Mouse (Mus musculus) hindbrain, embryonic 16.5 days (tissue): ENCODE data around the gene Pla2g4e. TPM values are rescaled to one million over a fixed set of nuclear protein-coding genes. Genes with fewer than 3 reads are reported as not detected.

ENCODE experiments used
- ATAC-seq: fragments of 200-750 bp; cut with Nextera tagmentation; 2 replicates; pipeline ENCODE4 v1.8.0; 2017; ENCODE audit warnings: moderate TSS enrichment, moderate library complexity
- H3K27ac ChIP-seq: fragments of 300-500 bp; sonication (generic); 2 replicates; pipeline ENCODE4 v1.5.1; 2014; ENCODE audit warnings: low read depth, mild to moderate bottlenecking, control low read depth, low read length, moderate library complexity
- H3K27me3 ChIP-seq: fragments of 300-500 bp; sonication (generic); replicated peaks from 2 replicates; pipeline ENCODE4 v1.6.1; 2014; ENCODE audit warnings: low read length; ENCODE audit not compliant: control insufficient read depth, insufficient read depth
- H3K36me3 ChIP-seq: fragments of 300-500 bp; sonication (generic); 2 replicates; pipeline ENCODE4 v1.6.1; 2014; ENCODE audit warnings: mild to moderate bottlenecking, low read length, moderate library complexity, mixed read lengths; ENCODE audit not compliant: control insufficient read depth, insufficient read depth
- H3K4me1 ChIP-seq: fragments of 300-500 bp; sonication (generic); 2 replicates; pipeline ENCODE4 v1.6.1; 2014; ENCODE audit warnings: low read depth, low read length; ENCODE audit not compliant: control insufficient read depth, insufficient read depth
- H3K4me2 ChIP-seq: fragments of 300-500 bp; sonication (generic); 2 replicates; pipeline ENCODE4 v1.6.1; 2014; ENCODE audit warnings: mild to moderate bottlenecking, low read length, control low read depth, moderate library complexity
- H3K4me3 ChIP-seq: fragments of 300-500 bp; sonication (generic); 2 replicates; pipeline ENCODE4 v1.5.1; 2014; ENCODE audit warnings: mild to moderate bottlenecking, low read length, control low read depth, moderate library complexity
- H3K9ac ChIP-seq: fragments of 300-500 bp; sonication (generic); 2 replicates; pipeline ENCODE4 v1.6.1; 2014; ENCODE audit warnings: low read depth, mild to moderate bottlenecking, control low read depth, low read length, moderate library complexity
- H3K9me3 ChIP-seq: fragments of 300-500 bp; sonication (generic); 2 replicates; pipeline ENCODE4 v1.6.1; 2014; ENCODE audit warnings: mild to moderate bottlenecking, low read length, moderate library complexity; ENCODE audit not compliant: control insufficient read depth
- WGBS: fragments of 180-500 bp; shearing (Covaris S2); extraction: QIAGEN DNeasy Blood & Tissue Kit; methylation state at CpG from one replicate; pipeline ENCODE4 v1.1.7; 2014; 5-methylcytosine and 5-hydroxymethylcytosine counted together
- polyA plus RNA-seq: library from polyadenylated mRNA; unstranded; fragments of >200 nt; fragmentation: Nextera tagmentation; extraction: Ambion mirVana; gene quantifications from 2 replicates; pipeline ENCODE4 v1.2.1, GENCODE M21; 2015

Pla2g4e gene
- polyA plus RNA-seq, 1 experiment from 2014 or later, result 5.7 TPM

DNA sequence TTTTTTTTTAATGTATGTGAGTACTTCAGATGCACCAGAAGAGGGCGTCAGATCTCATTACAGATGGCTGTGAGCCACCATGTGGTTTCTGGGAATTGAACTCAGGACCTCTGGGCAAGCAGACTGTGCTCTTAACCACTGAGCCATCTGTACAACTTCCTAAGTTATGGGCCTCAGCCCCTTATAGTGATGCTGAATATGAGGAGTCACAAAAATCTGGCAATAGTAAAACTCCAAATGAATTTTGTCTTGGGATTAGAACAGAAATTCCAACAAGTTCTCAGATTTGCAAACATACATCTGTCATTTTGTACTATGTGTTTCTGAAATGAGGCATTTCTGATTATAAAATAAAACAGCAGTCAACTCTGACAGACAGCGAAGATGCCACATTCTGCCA lies 33.7 kb downstream of the Pla2g4e start:
- Histone ChIP-seq H3K9ac (no peak overlapping the region), H3K27me3 (no peaks in the 10 kb centered on the region), H3K9me3 (no peaks in the 10 kb centered on the region), H3K4me2 (no peak overlapping the region), H3K27ac (no peak overlapping the region), H3K4me1 (no peaks in the 10 kb centered on the region), H3K4me3 (no peak overlapping the region), H3K36me3 (no peaks in the 10 kb centered on the region)
- ATAC-seq, result no peak
- 69% methylated on average over 2 of the region's 2 CpGs for WGBS

DNA sequence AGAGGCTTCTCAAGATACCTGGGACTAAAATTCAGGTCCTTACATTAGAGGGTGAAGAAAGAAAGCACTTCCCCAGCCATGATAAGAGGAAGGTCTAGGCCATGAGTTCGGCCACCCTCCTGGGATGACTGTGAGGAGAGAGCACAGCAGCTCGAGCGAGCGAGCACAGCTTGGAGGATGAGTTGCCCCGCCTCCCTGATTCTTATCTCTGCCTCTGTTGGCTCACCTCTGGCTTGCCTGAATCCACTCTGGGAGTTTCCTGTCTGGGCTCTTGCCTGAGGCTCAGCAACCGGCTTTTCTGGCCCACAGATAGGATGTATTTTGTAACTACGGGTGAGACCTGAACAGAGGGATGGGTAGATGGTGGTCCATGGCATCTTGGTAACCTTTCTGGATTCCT lies 37.2 kb downstream of the Pla2g4e start:
- no peak overlapping the region for H3K27ac ChIP-seq
- WGBS, result 78% methylated on average over 7 of the region's 7 CpGs
- ATAC-seq, result no peak
- H3K27me3 ChIP-seq, result no peaks in the 10 kb centered on the region
- no peaks in the 10 kb centered on the region for H3K9me3 ChIP-seq
- H3K36me3 ChIP-seq, result no peaks in the 10 kb centered on the region
- H3K4me3 ChIP-seq, result no peak overlapping the region
- no peak overlapping the region for H3K9ac ChIP-seq
- no peaks in the 10 kb centered on the region for H3K4me1 ChIP-seq
- no peak overlapping the region for H3K4me2 ChIP-seq

- 88% methylated on average over 6 of the region's 6 CpGs for WGBS
These were observed 38.1 kb downstream of the Pla2g4e start for GRCm38 (mm10) chr2:120207028-120207427.

DNA sequence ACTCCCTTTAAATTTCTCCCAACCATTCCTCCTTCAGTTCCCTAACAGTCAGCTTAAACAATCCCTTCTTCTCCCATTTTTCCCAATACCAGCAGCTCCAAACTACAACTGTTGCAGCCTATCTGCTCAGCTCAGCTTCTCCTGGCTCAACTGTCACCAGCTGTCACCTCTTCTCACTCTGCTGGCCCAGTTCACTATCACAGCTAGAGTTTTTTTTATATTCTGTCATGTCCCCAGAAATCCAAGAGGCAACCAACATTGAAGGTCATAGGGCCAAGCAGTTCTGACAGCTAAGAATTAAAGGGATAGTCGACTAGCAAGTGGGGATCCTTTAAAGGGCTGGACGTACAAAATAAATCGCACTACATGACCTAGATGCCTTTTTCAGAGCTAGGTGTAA lies 41.4 kb downstream of the Pla2g4e start:
- H3K27ac ChIP-seq, result no peak overlapping the region
- 63% methylated on average over 3 of the region's 3 CpGs for WGBS
- H3K36me3 ChIP-seq, result no peaks in the 10 kb centered on the region
- H3K27me3 ChIP-seq, result no peaks in the 10 kb centered on the region
- H3K9ac ChIP-seq, result no peak overlapping the region
- no peaks in the 10 kb centered on the region for H3K9me3 ChIP-seq
- ATAC-seq, result no peak
- H3K4me3 ChIP-seq, result no peak overlapping the region
- H3K4me2 ChIP-seq, result no peak overlapping the region
- H3K4me1 ChIP-seq, result no peaks in the 10 kb centered on the region

More at GRCm38 (mm10) chr2:120207028-120207427, 38.1 kb downstream of the Pla2g4e start:
- H3K4me3 ChIP-seq, result no peak overlapping the region
- no peaks in the 10 kb centered on the region for H3K36me3 ChIP-seq
- H3K4me2 ChIP-seq, result no peak overlapping the region
- H3K9me3 ChIP-seq, result no peaks in the 10 kb centered on the region
- no peak overlapping the region for H3K27ac ChIP-seq
- no peaks in the 10 kb centered on the region for H3K27me3 ChIP-seq
- ATAC-seq, result no peak
- no peaks in the 10 kb centered on the region for H3K4me1 ChIP-seq
- H3K9ac ChIP-seq, result no peak overlapping the region

- Histone ChIP-seq H3K9ac (no peak overlapping the region), H3K27me3 (no peaks in the 10 kb centered on the region), H3K36me3 (no peaks in the 10 kb centered on the region), H3K9me3 (no peaks in the 10 kb centered on the region; the same call in 1 of the 2 replicates), H3K27ac (no peak overlapping the region), H3K4me2 (no peak overlapping the region), H3K4me1 (no peaks in the 10 kb centered on the region), H3K4me3 (no peak overlapping the region)
- no peak for ATAC-seq
- WGBS, result 54% methylated on average over 7 of the region's 7 CpGs
These were observed 45.1 kb downstream of the Pla2g4e start for GRCm38 (mm10) chr2:120200077-120200476.

- H3K9me3 ChIP-seq, result no peaks in the 10 kb centered on the region
- no peak overlapping the region for H3K4me2 ChIP-seq
- H3K27me3 ChIP-seq, result no peaks in the 10 kb centered on the region
- no peaks in the 10 kb centered on the region for H3K4me1 ChIP-seq
- H3K36me3 ChIP-seq, result no peaks in the 10 kb centered on the region
- H3K4me3 ChIP-seq, result no peak overlapping the region
- no peak for ATAC-seq
- no peak overlapping the region for H3K27ac ChIP-seq
- 92% methylated on average over 4 of the region's 4 CpGs for WGBS
- H3K9ac ChIP-seq, result no peak overlapping the region
These were observed 57.0 kb downstream of the Pla2g4e start for GRCm38 (mm10) chr2:120188174-120188573.

DNA sequence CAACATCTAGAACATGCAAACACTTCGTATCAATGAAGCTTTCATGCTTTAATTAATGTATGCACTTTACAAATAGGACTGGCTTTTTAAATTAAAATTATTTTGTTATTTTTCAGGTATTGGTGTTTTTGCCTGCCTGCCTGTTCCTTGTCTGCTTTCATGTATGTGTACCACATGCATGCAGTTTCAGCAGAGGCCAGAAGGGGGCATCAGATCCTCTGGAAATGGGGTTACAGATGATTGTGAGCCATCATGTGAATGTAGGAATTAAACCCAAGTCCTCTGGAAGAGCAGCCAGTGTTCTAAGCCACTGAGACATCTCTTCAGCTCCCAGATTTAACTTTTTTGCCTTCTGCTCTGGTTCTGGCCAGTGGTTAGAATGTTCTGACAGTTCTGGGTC lies 57.6 kb downstream of the Pla2g4e start:
- Histone ChIP-seq H3K27me3 (no peaks in the 10 kb centered on the region), H3K4me2 (no peak overlapping the region), H3K27ac (no peak overlapping the region), H3K9ac (no peak overlapping the region), H3K9me3 (no peaks in the 10 kb centered on the region), H3K4me3 (no peak overlapping the region), H3K4me1 (no peaks in the 10 kb centered on the region), H3K36me3 (no peaks in the 10 kb centered on the region)
- WGBS, result 97% methylated on average over 1 of the region's 1 CpGs
- no peak for ATAC-seq

GRCm38 (mm10) chr2:120185527-120186276 lies 59.4 kb downstream of the Pla2g4e start:
- no peak overlapping the region for H3K4me2 ChIP-seq
- H3K9ac ChIP-seq, result no peak overlapping the region
- H3K27me3 ChIP-seq, result no peaks in the 10 kb centered on the region
- H3K4me1 ChIP-seq, result no peaks in the 10 kb centered on the region
- no peaks in the 10 kb centered on the region for H3K9me3 ChIP-seq
- H3K4me3 ChIP-seq, result no peak overlapping the region
- no peaks in the 10 kb centered on the region for H3K36me3 ChIP-seq
- H3K27ac ChIP-seq, result no peak overlapping the region
- no peak for ATAC-seq
- 79% methylated on average over 6 of the region's 6 CpGs for WGBS

- Histone ChIP-seq H3K27me3 (no peaks in the 10 kb centered on the region), H3K4me1 (no peaks in the 10 kb centered on the region)
- no peak for ATAC-seq
These were observed 66.2 kb downstream of the Pla2g4e start for GRCm38 (mm10) chr2:120178936-120179335.

More at GRCm38 (mm10) chr2:120178936-120179335, 66.2 kb downstream of the Pla2g4e start:
- Histone ChIP-seq H3K9me3 (no peaks in the 10 kb centered on the region), H3K4me2 (no peak overlapping the region), H3K9ac (no peak overlapping the region), H3K36me3 (no peaks in the 10 kb centered on the region; the same call in 1 of the 2 replicates), H3K27ac (no peak overlapping the region), H3K4me3 (no peak overlapping the region)
